Mouse (Mus musculus): ENCODE results near the gene Krt75. TPM values are rescaled to one million over a fixed set of nuclear protein-coding genes. Genes with fewer than 3 reads are reported as not detected.

Gene Krt75
- polyA plus RNA-seq (2015; fragmentation: Nextera tagmentation; extraction: Ambion mirVana) = 0.05 and 0.13 TPM in 2 replicates

- Histone ChIP-seq H3K36me3 (no peaks in the 10 kb centered on the region), H3K4me1 (replicated peaks) (no peaks in the 10 kb centered on the region), H3K9me3 (no peaks in the 10 kb centered on the region), H3K4me3 (no peak within 1 kb of the TSS), H3K9ac (no peak within 1 kb of the TSS), H3K27me3 (no peaks in the 10 kb centered on the region), H3K27ac (no peak within 1 kb of the TSS), H3K4me2 (no peak within 1 kb of the TSS)
- 73% methylated on average over 15 of the region's 15 CpGs for WGBS
- no peak for ATAC-seq (ENCODE audit: low FRiP score)
Observed at GRCm38 (mm10) chr15:101573796-101574345, at the start of gene Krt75. Gene Krt75 (minus strand): TSS chr15:101573904.

- Histone ChIP-seq H3K27ac (no peak overlapping the region), H3K36me3 (no peaks in the 10 kb centered on the region), H3K9ac (no peak overlapping the region), H3K27me3 (no peaks in the 10 kb centered on the region), H3K4me1 (replicated peaks) (no peaks in the 10 kb centered on the region), H3K4me3 (no peak overlapping the region), H3K9me3 (no peaks in the 10 kb centered on the region), H3K4me2 (no peak overlapping the region)
- WGBS = 70% methylated on average over 6 of the region's 6 CpGs
- no peak for ATAC-seq (ENCODE audit: low FRiP score)
Observed at GRCm38 (mm10) chr15:101599123-101599522, 25.4 kb upstream of the Krt75 start.

GRCm38 (mm10) chr15:101588216-101588615, 14.5 kb upstream of the Krt75 start:
- Histone ChIP-seq H3K36me3 (no peaks in the 10 kb centered on the region), H3K4me3 (no peak overlapping the region), H3K4me1 (replicated peaks) (no peaks in the 10 kb centered on the region), H3K27me3 (no peaks in the 10 kb centered on the region), H3K9me3 (no peaks in the 10 kb centered on the region), H3K4me2 (no peak overlapping the region), H3K27ac (no peak overlapping the region), H3K9ac (no peak overlapping the region)
- ATAC-seq (ENCODE audit: low FRiP score) = no peak
- WGBS = 86% methylated on average over 10 of the region's 10 CpGs

- no peaks in the 10 kb centered on the region for H3K9me3 ChIP-seq
- H3K36me3 ChIP-seq = no peaks in the 10 kb centered on the region
- ATAC-seq (ENCODE audit: low FRiP score) = no peak
- no peak overlapping the region for H3K4me2 ChIP-seq
- H3K27me3 ChIP-seq = no peaks in the 10 kb centered on the region
- no peak overlapping the region for H3K9ac ChIP-seq
- WGBS = 22% methylated on average over 2 of the region's 2 CpGs
- no peak overlapping the region for H3K4me3 ChIP-seq
- no peaks in the 10 kb centered on the region for H3K4me1 ChIP-seq (replicated peaks)
- no peak overlapping the region for H3K27ac ChIP-seq
Observed at GRCm38 (mm10) chr15:101584456-101584855, 10.8 kb upstream of the Krt75 start.

GRCm38 (mm10) chr15:101583211-101583965, 9.7 kb upstream of the Krt75 start:
- 78% methylated on average over 8 of the region's 8 CpGs for WGBS
- H3K4me3 ChIP-seq = no peak overlapping the region
- H3K27ac ChIP-seq = no peak overlapping the region
- ATAC-seq (ENCODE audit: low FRiP score) = no peak
- H3K9ac ChIP-seq = no peak overlapping the region
- H3K4me2 ChIP-seq = no peak overlapping the region
- H3K4me1 ChIP-seq (replicated peaks) = no peaks in the 10 kb centered on the region
- H3K36me3 ChIP-seq = no peaks in the 10 kb centered on the region
- H3K9me3 ChIP-seq = no peaks in the 10 kb centered on the region
- H3K27me3 ChIP-seq = no peaks in the 10 kb centered on the region

- no peaks in the 10 kb centered on the region for H3K4me1 ChIP-seq (replicated peaks)
- H3K27me3 ChIP-seq = no peaks in the 10 kb centered on the region
- H3K4me3 ChIP-seq = no peak overlapping the region
- no peaks in the 10 kb centered on the region for H3K36me3 ChIP-seq
- no peak overlapping the region for H3K27ac ChIP-seq
- H3K4me2 ChIP-seq = no peak overlapping the region
- WGBS = 81% methylated on average over 3 of the region's 3 CpGs
- no peak overlapping the region for H3K9ac ChIP-seq
- no peak for ATAC-seq (ENCODE audit: low FRiP score)
- H3K9me3 ChIP-seq = no peaks in the 10 kb centered on the region
Observed at GRCm38 (mm10) chr15:101581701-101582100, 8.0 kb upstream of the Krt75 start.

- no peak overlapping the region for H3K9ac ChIP-seq
- no peak for ATAC-seq (ENCODE audit: low FRiP score)
- no peak overlapping the region for H3K4me3 ChIP-seq
- no peaks in the 10 kb centered on the region for H3K36me3 ChIP-seq
- no peaks in the 10 kb centered on the region for H3K27me3 ChIP-seq
- WGBS = 90% methylated on average over 5 of the region's 5 CpGs
- H3K9me3 ChIP-seq = no peaks in the 10 kb centered on the region
- no peak overlapping the region for H3K4me2 ChIP-seq
- H3K27ac ChIP-seq = no peak overlapping the region
- no peaks in the 10 kb centered on the region for H3K4me1 ChIP-seq (replicated peaks)
Observed at GRCm38 (mm10) chr15:101575506-101575905, 1.8 kb upstream of the Krt75 start.

- no peak overlapping the region for H3K4me3 ChIP-seq
- H3K9me3 ChIP-seq = no peaks in the 10 kb centered on the region
- no peaks in the 10 kb centered on the region for H3K36me3 ChIP-seq
- no peaks in the 10 kb centered on the region for H3K4me1 ChIP-seq (replicated peaks)
- ATAC-seq (ENCODE audit: low FRiP score) = no peak
- H3K4me2 ChIP-seq = no peak overlapping the region
- peaks cover 2% of the 10 kb centered on the region; the same call in 1 of the 2 replicates for H3K27me3 ChIP-seq
- no peak overlapping the region for H3K27ac ChIP-seq
- WGBS = 50% methylated on average over 7 of the region's 7 CpGs
- no peak overlapping the region for H3K9ac ChIP-seq
Observed at GRCm38 (mm10) chr15:101567780-101568179, 5.9 kb downstream of the Krt75 start.

GRCm38 (mm10) chr15:101562850-101563249, 10.9 kb downstream of the Krt75 start, which contains the start of gene Krt90:
Gene Krt90 (minus strand): TSS chr15:101562950.
- ATAC-seq (ENCODE audit: low FRiP score) = no peak

GRCm38 (mm10) chr15:101558034-101558646, 15.6 kb downstream of the Krt75 start:
- Histone ChIP-seq H3K27ac (no peak overlapping the region), H3K4me1 (replicated peaks) (peaks cover 13% of the 10 kb centered on the region), H3K9me3 (no peaks in the 10 kb centered on the region), H3K27me3 (0 out of 2 replicates have a peak, but pooled peaks cover 13% of the 10 kb centered on the region), H3K4me2 (no peak overlapping the region), H3K36me3 (no peaks in the 10 kb centered on the region), H3K9ac (no peak overlapping the region), H3K4me3 (no peak overlapping the region)
- WGBS = 7% methylated on average over 7 of the region's 7 CpGs
- no peak for ATAC-seq (ENCODE audit: low FRiP score)

More at GRCm38 (mm10) chr15:101562850-101563249, 10.9 kb downstream of the Krt75 start, which contains the start of gene Krt90:
- peaks cover 8% of the 10 kb centered on the region for H3K4me1 ChIP-seq (replicated peaks)
- no peak within 1 kb of the TSS for H3K4me3 ChIP-seq
- peaks cover 7% of the 10 kb centered on the region; the same call in 1 of the 2 replicates for H3K27me3 ChIP-seq
- H3K36me3 ChIP-seq = no peaks in the 10 kb centered on the region
- H3K9ac ChIP-seq = no peak within 1 kb of the TSS
- no peaks in the 10 kb centered on the region for H3K9me3 ChIP-seq
- no peak within 1 kb of the TSS for H3K27ac ChIP-seq
- no peak within 1 kb of the TSS for H3K4me2 ChIP-seq
- WGBS = 64% methylated on average over 5 of the region's 5 CpGs

GRCm38 (mm10) chr15:101553169-101553568, 20.5 kb downstream of the Krt75 start:
- peaks cover 15% of the 10 kb centered on the region for H3K4me1 ChIP-seq (replicated peaks)
- H3K36me3 ChIP-seq = no peaks in the 10 kb centered on the region
- H3K27ac ChIP-seq = no peak overlapping the region
- no peaks in the 10 kb centered on the region for H3K9me3 ChIP-seq
- ATAC-seq (ENCODE audit: low FRiP score) = peak; percentile 59; the same call in 1 of the 2 replicates
- peaks cover 30% of the 10 kb centered on the region for H3K27me3 ChIP-seq
- 0% methylated on average over 11 of the region's 11 CpGs for WGBS
- H3K4me2 ChIP-seq = peak overlapping the region; percentile 38
- H3K9ac ChIP-seq = no peak overlapping the region
- H3K4me3 ChIP-seq = peak overlapping the region; percentile 19

GRCm38 (mm10) chr15:101552188-101552587, 21.5 kb downstream of the Krt75 start:
- 87% methylated on average over 8 of the region's 8 CpGs for WGBS
- Histone ChIP-seq H3K9ac (no peak overlapping the region), H3K9me3 (no peaks in the 10 kb centered on the region), H3K27ac (no peak overlapping the region), H3K36me3 (no peaks in the 10 kb centered on the region), H3K27me3 (peaks cover 30% of the 10 kb centered on the region), H3K4me1 (replicated peaks) (peaks cover 11% of the 10 kb centered on the region), H3K4me3 (no peak overlapping the region), H3K4me2 (no peak overlapping the region)
- ATAC-seq (ENCODE audit: low FRiP score) = no peak
